Mouse (Mus musculus) embryonic facial prominence, embryonic 11.5 days (tissue): Measurements from ENCODE around the gene Gm19410. TPM values are rescaled to one million over a fixed set of nuclear protein-coding genes. Genes with fewer than 3 reads are reported as not detected.

Source experiments
- ATAC-seq: fragments of 200-750 bp; cut with Nextera tagmentation; replicated peaks from 2 replicates; pipeline ENCODE4 v1.8.0; 2017; ENCODE audit warnings: low read depth; ENCODE audit not compliant: insufficient number of reproducible peaks, low FRiP score, low TSS enrichment
- DNase-seq: peaks from one replicate; pipeline ENCODE4 v3.0.0-alpha.2; 2015; ENCODE audit warnings: low spot score
- H3K27ac ChIP-seq: fragments of 300-500 bp; sonication (generic); replicated peaks from 2 replicates; pipeline ENCODE4 v1.5.1; 2014; ENCODE audit warnings: mild to moderate bottlenecking, low read depth, low read length, control low read depth
- H3K27me3 ChIP-seq: fragments of 300-500 bp; sonication (generic); 2 replicates; pipeline ENCODE4 v1.6.1; 2014; ENCODE audit warnings: mild to moderate bottlenecking, low read length, moderate library complexity, mixed read lengths; ENCODE audit not compliant: control insufficient read depth, insufficient read depth
- H3K36me3 ChIP-seq: fragments of 300-500 bp; sonication (generic); replicated peaks from 2 replicates; pipeline ENCODE4 v1.6.1; 2014; ENCODE audit warnings: low read depth, mild to moderate bottlenecking, low read length, moderate library complexity, mixed read lengths; ENCODE audit not compliant: control insufficient read depth, insufficient read depth
- H3K4me1 ChIP-seq: fragments of 300-500 bp; sonication (generic); 2 replicates; pipeline ENCODE4 v1.6.1; 2014; ENCODE audit warnings: low read length, mixed read lengths; ENCODE audit not compliant: control insufficient read depth, insufficient read depth
- H3K4me2 ChIP-seq: fragments of 300-500 bp; sonication (generic); 2 replicates; pipeline ENCODE4 v1.6.1; 2014; ENCODE audit warnings: low read depth, mild to moderate bottlenecking, control low read depth, low read length, moderate library complexity
- H3K4me3 ChIP-seq: fragments of 300-500 bp; sonication (generic); 2 replicates; pipeline ENCODE4 v1.5.1; 2014; ENCODE audit warnings: low read depth, low read length, control low read depth
- H3K9ac ChIP-seq: fragments of 300-500 bp; sonication (generic); replicated peaks from 2 replicates; pipeline ENCODE4 v1.6.1; 2014; ENCODE audit warnings: mild to moderate bottlenecking, control low read depth, low read length
- H3K9me3 ChIP-seq: fragments of 300-500 bp; sonication (generic); replicated peaks from 2 replicates; pipeline ENCODE4 v1.6.1; 2016; ENCODE audit warnings: mild to moderate bottlenecking, low read length, inconsistent platforms, mixed read lengths; ENCODE audit not compliant: control insufficient read depth
- WGBS: fragments of 180-500 bp; shearing (Covaris S2); extraction: QIAGEN DNeasy Blood & Tissue Kit; methylation state at CpG from one replicate; pipeline ENCODE4 v1.1.7; 2014; 5-methylcytosine and 5-hydroxymethylcytosine counted together
- microRNA-seq: library from miRNA; unstranded; fragments of <30 nt; microRNA quantifications from one replicate; pipeline ENCODE4, GENCODE M21; 2016; ENCODE audit warnings: borderline number of aligned reads
- polyA plus RNA-seq: library from polyadenylated mRNA; unstranded; fragments of >200 nt; fragmentation: Nextera tagmentation; extraction: Ambion mirVana; gene quantifications from 2 replicates; pipeline ENCODE4 v1.2.1, GENCODE M21; 2014

Gene Gm19410
- 0.04 TPM in 1 of 2 replicates, not detected in the other for polyA plus RNA-seq

- no peaks in the 10 kb centered on the region for H3K36me3 ChIP-seq
- ATAC-seq: no peak
- WGBS: 1% methylated on average over 35 of the region's 35 CpGs
- peaks cover 16% of the 10 kb centered on the region for H3K27me3 ChIP-seq
- peak; percentile 34 for DNase-seq
- no peaks in the 10 kb centered on the region; the same call in 1 of the 2 replicates for H3K4me1 ChIP-seq
- H3K4me3 ChIP-seq: peak within 1 kb of the TSS; percentile 43
- H3K9me3 ChIP-seq: no peaks in the 10 kb centered on the region
- H3K4me2 ChIP-seq: peak within 1 kb of the TSS; percentile 83
- peak within 1 kb of the TSS; percentile 50 for H3K9ac ChIP-seq
- H3K27ac ChIP-seq: no peak within 1 kb of the TSS
These were observed at the start of gene Gm19410 for GRCm38 (mm10) chr8:35765499-35766193. Gene Gm19410 (plus strand): TSS chr8:35765790.

GRCm38 (mm10) chr8:35730776-35731175 lies 34.8 kb upstream of the Gm19410 start:
- DNase-seq: no peak

GRCm38 (mm10) chr8:35735438-35735837 lies 30.2 kb upstream of the Gm19410 start:
- no peak for ATAC-seq

More at GRCm38 (mm10) chr8:35730776-35731175, 34.8 kb upstream of the Gm19410 start:
- H3K36me3 ChIP-seq: no peaks in the 10 kb centered on the region
- 68% methylated on average over 3 of the region's 3 CpGs for WGBS
- no peak overlapping the region for H3K4me2 ChIP-seq
- H3K27ac ChIP-seq: no peak overlapping the region
- no peaks in the 10 kb centered on the region for H3K27me3 ChIP-seq
- ATAC-seq: no peak
- H3K9me3 ChIP-seq: no peaks in the 10 kb centered on the region
- no peaks in the 10 kb centered on the region for H3K4me1 ChIP-seq
- no peak overlapping the region for H3K9ac ChIP-seq
- H3K4me3 ChIP-seq: no peak overlapping the region

GRCm38 (mm10) chr8:35756202-35756601 lies 9.4 kb upstream of the Gm19410 start:
- 90% methylated on average over 5 of the region's 5 CpGs for WGBS
- no peak for DNase-seq
- Histone ChIP-seq H3K4me2 (no peak overlapping the region), H3K27ac (no peak overlapping the region), H3K9ac (no peak overlapping the region), H3K4me3 (no peak overlapping the region), H3K9me3 (no peaks in the 10 kb centered on the region), H3K4me1 (no peaks in the 10 kb centered on the region), H3K36me3 (no peaks in the 10 kb centered on the region), H3K27me3 (no peaks in the 10 kb centered on the region)
- no peak for ATAC-seq

More at GRCm38 (mm10) chr8:35735438-35735837, 30.2 kb upstream of the Gm19410 start:
- Histone ChIP-seq H3K36me3 (no peaks in the 10 kb centered on the region), H3K4me2 (no peak overlapping the region), H3K9me3 (no peaks in the 10 kb centered on the region), H3K4me3 (no peak overlapping the region), H3K27ac (no peak overlapping the region), H3K27me3 (no peaks in the 10 kb centered on the region), H3K4me1 (no peaks in the 10 kb centered on the region), H3K9ac (no peak overlapping the region)
- 68% methylated on average over 3 of the region's 3 CpGs for WGBS
- no peak for DNase-seq

- H3K36me3 ChIP-seq: no peaks in the 10 kb centered on the region
- peak overlapping the region; percentile 43 for H3K4me3 ChIP-seq
- H3K9me3 ChIP-seq: no peaks in the 10 kb centered on the region
- H3K27ac ChIP-seq: no peak overlapping the region
- H3K4me2 ChIP-seq: peak overlapping the region; percentile 83
- no peaks in the 10 kb centered on the region; the same call in 1 of the 2 replicates for H3K4me1 ChIP-seq
- ATAC-seq (no peak), DNase-seq (peak; percentile 8)
- H3K27me3 ChIP-seq: peaks cover 16% of the 10 kb centered on the region
- WGBS: 4% methylated on average over 9 of the region's 9 CpGs
- H3K9ac ChIP-seq: peak overlapping the region; percentile 50; the same call in 1 of the 2 replicates
These were observed 570 bp upstream of the Gm19410 start for GRCm38 (mm10) chr8:35765020-35765419.

- Histone ChIP-seq H3K9me3 (no peaks in the 10 kb centered on the region), H3K27me3 (no peaks in the 10 kb centered on the region), H3K4me3 (no peak overlapping the region), H3K4me1 (no peaks in the 10 kb centered on the region), H3K27ac (no peak overlapping the region), H3K4me2 (no peak overlapping the region), H3K36me3 (no peaks in the 10 kb centered on the region), H3K9ac (no peak overlapping the region)
- ATAC-seq: no peak
- no peak for DNase-seq
- WGBS: 35% methylated on average over 7 of the region's 7 CpGs
These were observed 7.9 kb downstream of the Gm19410 start for GRCm38 (mm10) chr8:35773508-35773907.

Small RNAs within 50 kb of the gene (microRNA-seq; reads per million reads assigned to microRNA genes)
- gene Gm44474: not detected
